In genomic region chr7:44997231-44997939, GRCm38 (mm10) we compare ENCODE assay signal across 8 mouse cellular contexts. TPM values are rescaled to one million over a fixed set of nuclear protein-coding genes. Genes with fewer than 3 reads are reported as not detected.
DNase-seq lines count a peak whose midpoint lies in the region; ATAC-seq lines count a peak whose summit lies in the region.

TSS of gene Irf3 (plus strand) at chr7:44997648.

- peak; percentile 97 to 99 for DNase-seq in adrenal gland, adult (ENCODE audit: inconsistent age in 2 of 2, low spot score in 1 of 2)
- DNase-seq in embryo, embryonic 10.5 days (ENCODE audit: low spot score), result peak; percentile 98
- DNase-seq in gastrocnemius, postnatal 14 days, result peak; percentile 97
- DNase-seq in left cerebral cortex, postnatal 10 days (ENCODE audit: extremely low spot score in 1 of 2, low spot score in 2 of 2), result peak; percentile 96 to 98
- DNase-seq in right cerebral cortex, postnatal 25 days, result peak; percentile 94
- DNase-seq in urinary bladder, postnatal 4 days (ENCODE audit: low spot score in 2 of 2), result peak; percentile 94 to 98

- intact Hi-C loops in gastrocnemius, postnatal 14 days (cut with DNase I; ENCODE audit: low total_unique reads), result no loop called here
- intact Hi-C loops in left cerebral cortex, postnatal 10 days (cut with DNase I), result no loop called here

- peak; percentile 93 for ATAC-seq in inflammation-experienced regulatory T-cells, adult 6 months
- peak; percentile 91 for ATAC-seq in megakaryocyte-erythroid progenitor cell, adult 5-6 weeks (replicated peaks; ENCODE audit: low FRiP score, low TSS enrichment, poor library complexity, severe bottlenecking)

RNA-seq across cellular contexts. Expression of gene Irf3, which starts in this region (rescaled TPM):
- total RNA-seq in gastrocnemius, postnatal 14 days (2021), result 10 to 100 TPM; 20.0 to 22.2 TPM
- polyA plus RNA-seq in inflammation-experienced regulatory T-cells, adult 6 months (2017; shearing (Covaris generic)), result 100 to 1,000 TPM in 2 of 3 experiments, 10 to 100 TPM in 1; 83.6 to 119 (median 115) TPM
- 10 to 100 TPM; 25.5 to 32.2 TPM for total RNA-seq in left cerebral cortex, postnatal 10 days (2021)
- 80.4 and 150 TPM in 2 replicates for total RNA-seq in megakaryocyte-erythroid progenitor cell, adult 5-6 weeks (2014; fragmentation: Nextera tagmentation)
- total RNA-seq in megakaryocyte-erythroid progenitor cell, adult 5-6 weeks (2017), result 84.3 and 104 TPM in 2 replicates

Comparison
In these comparisons a context has a peak if more than half of its experiments do, and no peak if none do; other contexts are left out.
1. Peak in every context shown above with its lines: DNase-seq and ATAC-seq.